Mouse (Mus musculus): ENCODE results near the gene Cbfa2t2. TPM values are rescaled to one million over a fixed set of nuclear protein-coding genes. Genes with fewer than 3 reads are reported as not detected.

The Cbfa2t2 gene
- polyA plus RNA-seq, 1 experiment from 2014 or later = 43.6 TPM

- H3K4me3 ChIP-seq (replicated peaks) = no peak overlapping the region
- H3K4me2 ChIP-seq (replicated peaks) = no peak overlapping the region
- no peak overlapping the region for H3K27ac ChIP-seq (replicated peaks)
- peaks cover 15% of the 10 kb centered on the region for H3K36me3 ChIP-seq
- H3K9me3 ChIP-seq (replicated peaks) = no peaks in the 10 kb centered on the region
- no peak overlapping the region for H3K9ac ChIP-seq
- no peak for ATAC-seq (ENCODE audit: insufficient number of reproducible peaks, low FRiP score, low TSS enrichment, low read depth)
- H3K4me1 ChIP-seq = peaks cover 26% of the 10 kb centered on the region
- H3K27me3 ChIP-seq = no peaks in the 10 kb centered on the region
- 69% methylated on average over 17 of the region's 17 CpGs for WGBS
Observed at GRCm38 (mm10) chr2:154584931-154585601, 148.8 kb downstream of the Cbfa2t2 start.

- Histone ChIP-seq H3K4me3 (replicated peaks) (no peak overlapping the region), H3K36me3 (peaks cover 15% of the 10 kb centered on the region), H3K27me3 (no peaks in the 10 kb centered on the region), H3K9me3 (replicated peaks) (no peaks in the 10 kb centered on the region), H3K4me1 (peaks cover 26% of the 10 kb centered on the region), H3K9ac (no peak overlapping the region), H3K4me2 (replicated peaks) (no peak overlapping the region), H3K27ac (replicated peaks) (no peak overlapping the region)
- ATAC-seq (ENCODE audit: insufficient number of reproducible peaks, low FRiP score, low TSS enrichment, low read depth) = no peak
- 71% methylated on average over 5 of the region's 5 CpGs for WGBS
Observed at GRCm38 (mm10) chr2:154586405-154586804, 150.1 kb downstream of the Cbfa2t2 start.

Other genes starting within 250 kb of the Cbfa2t2 start
- 0.18 and 0.43 TPM in 2 replicates for gene Bpifb1, start 245.7 kb upstream of the Cbfa2t2 start, polyA plus RNA-seq (2015; fragmentation: Nextera tagmentation; extraction: Ambion mirVana)
- gene Bpifb5, start 212.7 kb upstream of the Cbfa2t2 start, polyA plus RNA-seq (2015; fragmentation: Nextera tagmentation; extraction: Ambion mirVana) = 0.96 and 1.2 TPM in 2 replicates
- not detected in 2 replicates for gene Bpifb9a, start 178.6 kb upstream of the Cbfa2t2 start, polyA plus RNA-seq (2015; fragmentation: Nextera tagmentation; extraction: Ambion mirVana)
- 1.2 TPM in 2 replicates for gene Bpifb9b, start 129.3 kb upstream of the Cbfa2t2 start, polyA plus RNA-seq (2015; fragmentation: Nextera tagmentation; extraction: Ambion mirVana)
- gene Cdk5rap1, start 63.5 kb upstream of the Cbfa2t2 start, polyA plus RNA-seq (2015; fragmentation: Nextera tagmentation; extraction: Ambion mirVana) = 20.1 and 21.1 TPM in 2 replicates
- gene Snta1, start 28.4 kb upstream of the Cbfa2t2 start, polyA plus RNA-seq (2015; fragmentation: Nextera tagmentation; extraction: Ambion mirVana) = 12.1 and 12.8 TPM in 2 replicates
- gene 1700003F12Rik, start 110.6 kb downstream of the Cbfa2t2 start, polyA plus RNA-seq (2015; fragmentation: Nextera tagmentation; extraction: Ambion mirVana) = 0.83 and 1.3 TPM in 2 replicates
- 0.17 and 0.25 TPM in 2 replicates for gene Actl10, start 115.3 kb downstream of the Cbfa2t2 start, polyA plus RNA-seq (2015; fragmentation: Nextera tagmentation; extraction: Ambion mirVana)
- gene Necab3, start 122.4 kb downstream of the Cbfa2t2 start, polyA plus RNA-seq (2015; fragmentation: Nextera tagmentation; extraction: Ambion mirVana) = 3.4 and 4.3 TPM in 2 replicates
- gene E2f1, start 133.4 kb downstream of the Cbfa2t2 start, polyA plus RNA-seq (2015; fragmentation: Nextera tagmentation; extraction: Ambion mirVana) = 24.6 and 25.5 TPM in 2 replicates
- 30.5 and 33.1 TPM in 2 replicates for gene Pxmp4, start 167.2 kb downstream of the Cbfa2t2 start, polyA plus RNA-seq (2015; fragmentation: Nextera tagmentation; extraction: Ambion mirVana)
- gene Zfp341, start 176.8 kb downstream of the Cbfa2t2 start, polyA plus RNA-seq (2015; fragmentation: Nextera tagmentation; extraction: Ambion mirVana) = 1.6 and 2.0 TPM in 2 replicates
- 0.49 TPM in 1 of 2 replicates, not detected in the other for gene 4930519P11Rik, start 177.0 kb downstream of the Cbfa2t2 start, polyA plus RNA-seq (2015; fragmentation: Nextera tagmentation; extraction: Ambion mirVana)
- gene Chmp4b, start 215.2 kb downstream of the Cbfa2t2 start, polyA plus RNA-seq (2015; fragmentation: Nextera tagmentation; extraction: Ambion mirVana) = 38.1 and 47.7 TPM in 2 replicates